Mouse (Mus musculus): ENCODE data around the gene Gm13272.
"Not testable (repeated sequence)": the region's sequence is repeated elsewhere in the genome, so short reads cannot be mapped to it uniquely, and the experiment has no call there.

The Gm13272 gene

GRCm38 (mm10) chr4:88779550-88779949, at the start of gene Gm13272:
TSS of gene Gm13272 (plus strand) at chr4:88779850.
- not testable (repeated sequence) for DNase-seq

- no peak for DNase-seq
These were observed 41.2 kb upstream of the Gm13272 start for GRCm38 (mm10) chr4:88738480-88738879.

GRCm38 (mm10) chr4:88739036-88739435, 40.6 kb upstream of the Gm13272 start:
- no peak for DNase-seq

- DNase-seq: no peak
These were observed 38.2 kb upstream of the Gm13272 start for GRCm38 (mm10) chr4:88741426-88741825.

- DNase-seq: no peak
These were observed 36.8 kb upstream of the Gm13272 start for GRCm38 (mm10) chr4:88742771-88743371.

- no peak for DNase-seq
These were observed 35.4 kb upstream of the Gm13272 start for GRCm38 (mm10) chr4:88744207-88744606.

- DNase-seq: no peak
These were observed 29.7 kb upstream of the Gm13272 start for GRCm38 (mm10) chr4:88749926-88750325.

- peak; percentile 82 for DNase-seq
These were observed 24.8 kb upstream of the Gm13272 start, which contains the start of gene Gm13271 for GRCm38 (mm10) chr4:88754818-88755340. TSS of gene Gm13271 (plus strand) at chr4:88754868.

GRCm38 (mm10) chr4:88756581-88757513, 22.8 kb upstream of the Gm13272 start:
- DNase-seq: not testable (repeated sequence)

- DNase-seq: peak; percentile 93
These were observed 22.0 kb upstream of the Gm13272 start for GRCm38 (mm10) chr4:88757628-88758031.

- DNase-seq: peak; percentile 33
These were observed 20.9 kb upstream of the Gm13272 start for GRCm38 (mm10) chr4:88758751-88759150.

- DNase-seq: peak; percentile 60
These were observed 19.9 kb upstream of the Gm13272 start, which contains the start of gene Gm13283 for GRCm38 (mm10) chr4:88759610-88760268. TSS of gene Gm13283 (plus strand) at chr4:88760119.

- DNase-seq: peak; percentile 66
These were observed 19.2 kb upstream of the Gm13272 start for GRCm38 (mm10) chr4:88760431-88760830.

- DNase-seq: peak; percentile 78
These were observed 17.9 kb upstream of the Gm13272 start for GRCm38 (mm10) chr4:88761776-88762175.

- DNase-seq: not testable (repeated sequence)
These were observed 17.3 kb upstream of the Gm13272 start for GRCm38 (mm10) chr4:88762341-88762740.

GRCm38 (mm10) chr4:88763384-88764018, 16.1 kb upstream of the Gm13272 start:
- DNase-seq: peak; percentile 42

- DNase-seq: not testable (repeated sequence)
These were observed 6.1 kb upstream of the Gm13272 start, which contains the start of gene Gm13290 for GRCm38 (mm10) chr4:88773534-88773933. TSS of gene Gm13290 (plus strand) at chr4:88773834.

- DNase-seq: not testable (repeated sequence)
These were observed 3.0 kb upstream of the Gm13272 start, which contains the start of gene Gm13289 for GRCm38 (mm10) chr4:88776622-88777021. TSS of gene Gm13289 (plus strand) at chr4:88776922.

GRCm38 (mm10) chr4:88780320-88780719, 670 bp downstream of the Gm13272 start:
- DNase-seq: not testable (repeated sequence)

GRCm38 (mm10) chr4:88781831-88782230, 2.2 kb downstream of the Gm13272 start, which contains the start of gene Ifnz:
TSS of gene Ifnz (plus strand) at chr4:88782131.
- not testable (repeated sequence) for DNase-seq

- DNase-seq: not testable (repeated sequence)
These were observed 2.7 kb downstream of the Gm13272 start for GRCm38 (mm10) chr4:88782335-88782734.

GRCm38 (mm10) chr4:88785409-88785808, 5.8 kb downstream of the Gm13272 start, which contains the start of gene Gm13276:
TSS of gene Gm13276 (plus strand) at chr4:88785709.
- not testable (repeated sequence) for DNase-seq
